Mouse (Mus musculus) G1E (cell line): ENCODE measurements around the gene Ltb4r1. TPM values are rescaled to one million over a fixed set of nuclear protein-coding genes. Genes with fewer than 3 reads are reported as not detected.

Experiments used
- ATAC-seq: 2 replicates; pipeline ENCODE4 v1.8.0; 2016; ENCODE audit warnings: mild to moderate bottlenecking; ENCODE audit not compliant: insufficient number of reproducible peaks, poor library complexity, low FRiP score, severe bottlenecking; ENCODE audit errors: extremely low read depth
- DNase-seq: peaks from one replicate; pipeline ENCODE4 v3.0.0; 2012; ENCODE audit warnings: low spot score
- H3K27me3 ChIP-seq: 2 replicates; pipeline ENCODE4 v1.6.1; 2012; ENCODE audit warnings: mild to moderate bottlenecking, low read length, inconsistent platforms; ENCODE audit not compliant: insufficient read depth
- H3K36me3 ChIP-seq: replicated peaks from 2 replicates; pipeline ENCODE3; 2012; ENCODE audit warnings: mild to moderate bottlenecking, inconsistent platforms
- H3K4me1 ChIP-seq: 2 replicates; pipeline ENCODE4 v1.6.1; 2012; ENCODE audit warnings: low read depth, low read length, inconsistent platforms, mixed read lengths; ENCODE audit not compliant: insufficient read depth
- H3K4me3 ChIP-seq: 2 replicates; pipeline ENCODE4 v1.5.1; 2012; ENCODE audit warnings: low read depth, mild to moderate bottlenecking, inconsistent platforms, low read length, moderate library complexity, mixed read lengths
- H3K9me3 ChIP-seq: replicated peaks from 2 replicates; pipeline ENCODE4 v1.6.1; 2012; ENCODE audit warnings: inconsistent platforms
- CTCF ChIP-seq: IDR thresholded peaks from 2 replicates; pipeline ENCODE4 v1.5.1; 2012; ENCODE audit warnings: low read depth, low read length, inconsistent platforms, mixed read lengths
- GATA1 ChIP-seq: IDR thresholded peaks from 2 replicates; pipeline ENCODE4 v1.6.1; 2012; ENCODE audit warnings: borderline replicate concordance, low read length, inconsistent platforms, mixed read lengths
- GATA2 ChIP-seq: IDR thresholded peaks from 2 replicates; pipeline ENCODE4 v1.6.1; 2012; ENCODE audit warnings: low read depth, low read length, inconsistent platforms, borderline replicate concordance
- POLR2AphosphoS5 ChIP-seq: IDR thresholded peaks from 2 replicates; pipeline ENCODE4 v1.6.1; 2012; ENCODE audit warnings: low read depth, low read length, inconsistent platforms; ENCODE audit not compliant: insufficient replicate concordance
- TAL1 ChIP-seq: conservative IDR thresholded peaks from 2 replicates; pipeline ENCODE4 v1.6.1; 2012; ENCODE audit warnings: low read depth, low read length, inconsistent platforms, mixed read lengths
- polyA plus RNA-seq: library from polyadenylated mRNA; stranded (reverse); fragments of >175 nt; gene quantifications from 2 replicates; pipeline ENCODE4 v1.2.3, GENCODE M21; 2012
- total RNA-seq, 2 experiments: library from RNA; stranded (forward) in 1 of 2; stranded (reverse) in 1 of 2; fragments of 200-1000 nt in 1 of 2; fragments of >200 nt in 1 of 2; fragmentation: Nextera tagmentation in 1 of 2; gene quantifications; 2 replicates each; pipeline ENCODE4 v1.2.3; 2014 to 2017

Gene Ltb4r1
- total and polyA plus RNA-seq, 3 experiments: 0.11 to 1.0 TPM; not detected in 1

- Histone ChIP-seq H3K27me3 (no peaks in the 10 kb centered on the region), H3K36me3 (peaks cover 43% of the 10 kb centered on the region), H3K4me3 (peak within 1 kb of the TSS; percentile 88), H3K9me3 (no peaks in the 10 kb centered on the region), H3K4me1 (peaks cover 63% of the 10 kb centered on the region)
- peak; percentile 64; the same call in 1 of the 2 replicates for ATAC-seq
- DNase-seq: peak; percentile 84
- TF ChIP-seq TAL1 (no peak), CTCF (peak; percentile 77)
Measured at GRCm38 (mm10) chr14:55721700-55722437, 43.9 kb upstream of the Ltb4r1 start, which contains the start of gene Rabggta. Gene Rabggta (minus strand): TSS chr14:55722263.

- peak overlapping the region; percentile 88 for H3K4me3 ChIP-seq
- H3K36me3 ChIP-seq: peaks cover 37% of the 10 kb centered on the region
- H3K27me3 ChIP-seq: 0 out of 2 replicates have a peak, but pooled peaks cover 6% of the 10 kb centered on the region
- no peak for TF ChIP-seq GATA1
- TF ChIP-seq CTCF: no peak
- DNase-seq (no peak), ATAC-seq (no peak)
- no peaks in the 10 kb centered on the region for H3K9me3 ChIP-seq
- peaks cover 62% of the 10 kb centered on the region for H3K4me1 ChIP-seq
Measured at GRCm38 (mm10) chr14:55722438-55722945, 43.3 kb upstream of the Ltb4r1 start.

GRCm38 (mm10) chr14:55723433-55723832 is 42.3 kb upstream of the Ltb4r1 start:
- DNase-seq: no peak
- no peak overlapping the region for H3K4me3 ChIP-seq
- no peak for ATAC-seq

DNA sequence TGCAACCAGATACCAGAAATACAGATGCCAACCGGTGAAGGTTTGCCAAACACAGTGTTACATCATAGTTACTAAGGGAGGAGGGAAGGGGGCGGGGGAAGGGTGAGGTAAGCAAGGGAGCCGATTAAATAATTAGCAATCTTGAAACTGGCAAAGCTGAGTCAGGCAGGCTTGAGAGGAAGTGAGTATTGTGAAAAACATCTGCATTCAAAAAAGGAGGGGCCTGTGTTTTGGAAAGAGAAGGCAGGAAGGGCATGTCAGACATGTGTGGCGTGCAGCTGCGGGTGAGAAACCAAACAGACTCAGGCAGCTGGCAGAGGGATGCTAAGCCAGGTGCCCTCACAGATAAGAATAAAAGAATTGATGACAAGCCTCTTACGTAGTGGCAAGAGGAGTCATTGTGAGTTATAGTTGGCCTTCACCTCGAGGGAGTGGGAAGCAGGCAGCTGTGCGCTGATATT is 41.3 kb upstream of the Ltb4r1 start:
- Histone ChIP-seq H3K4me3 (no peak overlapping the region), H3K9me3 (no peaks in the 10 kb centered on the region), H3K27me3 (peaks cover 15% of the 10 kb centered on the region), H3K4me1 (peaks cover 78% of the 10 kb centered on the region), H3K36me3 (peaks cover 18% of the 10 kb centered on the region)
- ATAC-seq (peak; percentile 63), DNase-seq (peak; percentile 46)
- TF ChIP-seq POLR2AphosphoS5 (no peak), GATA1 (no peak), CTCF (no peak), TAL1 (peak; percentile 76)

More at GRCm38 (mm10) chr14:55723433-55723832, 42.3 kb upstream of the Ltb4r1 start:
- H3K4me1 ChIP-seq: peaks cover 69% of the 10 kb centered on the region
- no peak for TF ChIP-seq TAL1
- no peak for TF ChIP-seq POLR2AphosphoS5
- no peak for TF ChIP-seq GATA2
- H3K9me3 ChIP-seq: no peaks in the 10 kb centered on the region
- H3K36me3 ChIP-seq: peaks cover 28% of the 10 kb centered on the region
- H3K27me3 ChIP-seq: peaks cover 14% of the 10 kb centered on the region

GRCm38 (mm10) chr14:55726261-55726660 is 39.5 kb upstream of the Ltb4r1 start:
- no peak for DNase-seq
- ATAC-seq: no peak
- no peak for TF ChIP-seq CTCF
- no peak for TF ChIP-seq POLR2AphosphoS5
- TF ChIP-seq GATA1: no peak
- no peak for TF ChIP-seq GATA2
- no peak for TF ChIP-seq TAL1
- Histone ChIP-seq H3K4me1 (peaks cover 76% of the 10 kb centered on the region), H3K27me3 (peaks cover 23% of the 10 kb centered on the region), H3K36me3 (no peaks in the 10 kb centered on the region), H3K9me3 (no peaks in the 10 kb centered on the region), H3K4me3 (no peak overlapping the region)

GRCm38 (mm10) chr14:55727889-55728685 is 37.7 kb upstream of the Ltb4r1 start:
- Histone ChIP-seq H3K36me3 (no peaks in the 10 kb centered on the region), H3K4me1 (peaks cover 62% of the 10 kb centered on the region), H3K4me3 (no peak overlapping the region), H3K27me3 (peaks cover 23% of the 10 kb centered on the region), H3K9me3 (no peaks in the 10 kb centered on the region)
- no peak for TF ChIP-seq GATA1
- TF ChIP-seq CTCF: no peak
- TF ChIP-seq POLR2AphosphoS5: no peak
- TF ChIP-seq TAL1: no peak
- ATAC-seq (no peak), DNase-seq (no peak)
